Mouse (Mus musculus) thymus, adult 2 months (tissue): ENCODE measurements around the gene C5ar2.

Source experiments
- CTCF ChIP-seq: fragments of 200-500 bp; IDR thresholded peaks from 2 replicates; pipeline ENCODE4 v1.5.1; 2012; ENCODE audit warnings: mild to moderate bottlenecking, control low read depth, low read length, moderate library complexity, borderline replicate concordance; ENCODE audit not compliant: control insufficient read depth, poor library complexity, insufficient read depth; ENCODE audit errors: extremely low read depth
- POLR2A ChIP-seq: fragments of 200-500 bp; IDR thresholded peaks from 2 replicates; pipeline ENCODE4 v1.6.1; 2012; ENCODE audit warnings: mild to moderate bottlenecking, low read length, control low read depth, moderate library complexity; ENCODE audit not compliant: control insufficient read depth, poor library complexity, insufficient read depth; ENCODE audit errors: extremely low read depth

- no peak for TF ChIP-seq POLR2A
- TF ChIP-seq CTCF: no peak
Observed at GRCm38 (mm10) chr7:16203505-16203903, 40.5 kb downstream of the C5ar2 start.
